Mouse (Mus musculus) brain, embryonic 14.5 days (tissue): ENCODE measurements around the gene Anapc11.

Experiments
- CTCF ChIP-seq: fragments of 200-500 bp; IDR thresholded peaks from 2 replicates; pipeline ENCODE4 v1.5.1; 2012; ENCODE audit warnings: inconsistent platforms, mild to moderate bottlenecking, moderate library complexity, borderline replicate concordance; ENCODE audit not compliant: insufficient read depth, insufficient read length; ENCODE audit errors: extremely low read depth
- POLR2A ChIP-seq: fragments of 200-500 bp; IDR thresholded peaks from 2 replicates; pipeline ENCODE4 v1.6.1; 2012; ENCODE audit warnings: mild to moderate bottlenecking, inconsistent platforms, borderline replicate concordance; ENCODE audit not compliant: poor library complexity, insufficient read depth, insufficient read length, severe bottlenecking; ENCODE audit errors: extremely low read depth

DNA sequence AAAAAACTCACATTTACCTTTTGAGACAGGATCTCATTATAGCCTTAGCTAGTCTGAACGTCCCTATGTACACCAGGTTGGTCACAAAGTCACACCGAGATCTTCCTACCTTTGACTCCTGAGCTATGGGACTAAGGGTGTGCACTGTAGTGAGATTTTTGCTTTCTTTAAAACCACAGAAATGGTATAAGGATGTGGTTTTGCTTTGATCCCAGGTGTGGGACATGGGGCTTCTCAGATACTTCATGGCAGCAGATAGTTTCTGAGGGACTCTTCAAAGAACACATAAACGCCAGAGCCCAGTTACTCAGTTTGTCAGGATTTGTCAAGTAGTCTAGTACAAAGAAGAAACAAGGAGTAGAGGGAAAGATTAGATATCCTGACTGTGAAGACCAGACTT is 2.5 kb downstream of the Anapc11 start:
- TF ChIP-seq POLR2A (no peak), CTCF (no peak)
